Mouse (Mus musculus) mouse embryonic stem cell (cell line): ENCODE measurements around the gene Slc25a23.

Experiments
- in situ Hi-C, 2 experiments: fragments of 300-500 bp; cut with MboI; formaldehyde crosslinking; loops; 1 replicate in 1 of 2; 3 replicates in 1 of 2; pipeline ENCODE4 v1.14.3; 2019 to 2020; ENCODE audit warnings: low sequenced_read_pairs in 2 of 2, low pct_unique_long_range_greater_than_20kb in 1 of 2, mixed read lengths in 1 of 2; ENCODE audit not compliant: unreplicated experiment in 1 of 2

Gene Slc25a23

DNA sequence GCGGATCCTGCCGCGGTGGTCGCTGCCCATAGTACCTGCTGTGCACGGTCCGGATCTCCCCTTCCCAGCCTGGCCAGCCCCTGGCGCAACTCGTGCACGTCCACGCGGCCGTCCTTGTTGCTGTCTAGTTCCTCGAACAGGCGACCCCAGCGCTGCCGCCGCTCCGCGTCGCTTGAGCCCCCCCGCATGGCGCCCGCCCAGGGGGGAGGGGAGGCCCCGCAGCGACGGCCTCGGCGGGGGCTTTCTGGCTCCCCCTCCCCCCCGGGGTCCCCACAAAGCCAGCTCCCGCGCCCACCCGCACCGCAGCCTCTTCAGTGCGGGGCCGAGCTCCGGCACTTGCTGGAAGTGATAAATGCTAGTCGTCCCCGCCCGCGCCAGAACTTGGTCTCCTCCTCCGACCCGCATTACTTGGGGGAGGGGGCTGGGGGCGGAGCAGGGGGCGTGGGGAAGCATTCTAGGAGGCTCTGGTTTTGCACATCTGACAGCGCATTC is at the start of gene Slc25a23:
Gene Slc25a23, minus strand, starts transcription at position 378 of the 492 bp plus-strand sequence.
- in situ Hi-C loops = loop anchor here in 1 of 2 experiments (10.0 kb wide), 1 partner anchor 105 kb away; no protein-coding TSS in a partner anchor

DNA sequence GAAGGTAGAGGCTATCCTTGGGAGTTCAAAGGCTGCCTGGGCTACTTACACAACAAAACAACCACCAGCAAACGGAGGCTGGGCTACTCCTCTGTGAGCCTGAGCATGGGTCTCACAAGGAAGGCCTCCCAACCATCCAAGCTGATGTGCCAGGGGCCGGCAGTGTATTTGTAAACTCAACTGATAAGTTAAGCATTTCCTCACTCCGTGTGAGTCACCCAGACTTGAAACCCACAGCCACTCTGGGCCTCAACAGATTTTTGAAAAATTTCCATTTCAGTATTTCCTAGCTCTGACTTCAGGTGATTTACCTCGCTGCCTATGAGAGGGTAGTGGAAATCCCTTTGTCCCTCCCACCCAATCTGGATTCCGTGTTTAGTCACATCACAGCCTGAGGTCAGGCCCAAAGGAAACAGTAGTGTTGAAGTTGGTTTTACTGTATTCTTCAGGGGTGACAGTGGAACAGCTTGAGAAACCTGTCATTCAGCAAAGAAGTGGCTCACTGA is 49.1 kb upstream of the Slc25a23 start:
- in situ Hi-C loops = no loop called here

DNA sequence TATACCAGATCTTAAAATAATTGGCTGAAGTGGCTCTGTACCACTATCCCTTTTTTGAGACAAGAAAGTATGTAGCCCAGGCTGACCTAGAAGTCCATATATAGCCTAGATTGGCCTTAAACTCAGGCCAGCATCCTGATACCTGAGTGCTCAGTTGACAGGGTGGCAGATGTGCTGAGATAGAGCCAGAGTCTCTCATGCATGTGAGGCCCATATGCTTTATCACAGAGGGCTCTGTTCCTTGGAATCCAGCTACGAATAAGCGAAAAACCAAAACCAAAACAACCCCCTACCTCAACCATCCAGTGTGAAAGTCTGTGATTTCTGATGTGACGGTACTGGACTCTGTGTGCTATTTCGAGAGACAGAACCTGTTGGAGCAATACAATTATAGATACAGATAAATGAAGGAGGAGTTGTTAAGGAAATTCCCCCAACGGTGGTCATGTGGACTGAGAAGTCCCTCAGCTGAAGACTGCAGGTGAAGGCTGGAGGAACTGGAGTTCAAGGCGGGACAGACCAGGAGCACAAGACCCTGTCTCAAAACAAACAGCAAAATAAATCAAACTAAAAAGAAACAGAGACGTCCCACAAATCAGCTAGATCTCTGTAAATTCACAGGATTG is 48.5 kb upstream of the Slc25a23 start:
- in situ Hi-C loops = no loop called here

GRCm38 (mm10) chr17:57107064-57107463 is 47.4 kb upstream of the Slc25a23 start:
- in situ Hi-C loops = no loop called here

DNA sequence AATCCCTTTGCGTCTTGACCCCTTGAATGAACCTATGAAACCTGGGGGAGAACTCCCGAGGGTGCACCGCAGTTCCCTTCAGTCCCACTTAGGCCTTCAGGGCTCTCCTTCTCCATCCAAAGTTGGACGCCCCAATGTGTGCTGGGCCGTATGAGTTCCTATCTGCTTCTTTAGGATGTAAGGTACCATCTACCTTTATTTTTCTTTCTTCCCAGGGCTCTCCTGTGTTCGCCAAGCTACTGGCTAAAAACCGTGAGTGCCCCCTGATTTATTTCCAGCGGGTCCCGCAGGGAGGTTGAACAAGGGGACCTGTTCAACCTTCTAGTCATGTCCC is 46.3 kb upstream of the Slc25a23 start:
- in situ Hi-C loops = no loop called here

DNA sequence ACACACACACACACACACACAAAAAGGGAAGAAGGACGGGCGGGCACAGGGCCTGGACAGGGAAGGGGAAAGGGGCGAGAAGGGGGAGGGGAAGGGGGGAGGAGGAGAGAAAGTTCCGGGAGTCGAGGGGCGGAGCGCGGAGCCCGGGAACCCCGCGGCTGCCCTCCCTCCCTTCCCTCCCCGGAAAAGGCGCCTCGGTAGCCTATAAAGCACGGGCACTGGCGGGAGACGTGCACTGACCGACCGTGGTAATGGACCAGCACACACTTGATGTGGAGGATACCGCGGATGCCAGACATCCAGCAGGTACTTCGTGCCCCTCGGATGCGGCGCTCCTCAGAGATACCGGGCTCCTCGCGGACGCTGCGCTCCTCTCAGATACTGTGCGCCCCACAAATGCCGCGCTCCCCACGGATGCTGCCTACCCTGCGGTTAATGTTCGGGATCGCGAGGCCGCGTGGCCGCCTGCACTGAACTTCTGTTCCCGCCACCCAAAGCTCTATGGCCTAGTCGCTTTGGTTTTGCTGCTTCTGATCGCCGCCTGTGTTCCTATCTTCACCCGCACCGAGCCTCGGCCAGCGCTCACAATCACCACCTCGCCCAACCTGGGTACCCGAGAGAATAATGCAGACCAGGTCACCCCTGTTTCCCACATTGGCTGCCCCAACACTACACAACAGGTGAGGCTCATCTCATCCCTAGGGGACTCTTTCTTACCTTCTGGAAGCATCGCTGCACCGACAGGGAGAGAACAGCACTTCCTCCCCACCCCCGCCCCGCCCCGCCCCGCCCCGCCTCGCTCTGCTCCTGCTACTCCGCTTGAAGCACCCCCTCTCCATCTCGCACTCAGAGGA is 45.7 kb upstream of the Slc25a23 start, which contains the start of gene Tnfsf9:
Gene Tnfsf9, plus strand, starts transcription at position 145 of the 854 bp plus-strand sequence.
- in situ Hi-C loops = no loop called here

DNA sequence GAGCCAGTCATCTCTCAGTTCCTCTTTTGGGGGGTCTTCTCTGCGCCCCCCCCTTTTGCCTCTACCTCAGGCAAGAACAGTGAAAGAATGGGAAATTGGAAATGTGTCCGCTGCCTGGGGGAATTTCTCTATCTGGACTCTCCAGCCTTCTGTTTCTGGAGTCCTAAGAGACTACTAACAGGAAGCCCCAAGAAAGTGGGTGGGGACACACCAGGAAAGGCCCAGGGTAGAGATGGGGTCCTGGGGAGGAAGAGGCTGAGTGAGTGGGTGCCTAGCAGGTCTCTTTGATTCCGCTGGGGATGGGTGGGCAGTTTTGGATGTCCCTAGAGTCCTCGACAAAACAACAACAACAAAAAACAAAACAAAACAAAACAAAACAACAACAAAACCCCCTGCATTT is 44.8 kb upstream of the Slc25a23 start:
- in situ Hi-C loops = no loop called here

DNA sequence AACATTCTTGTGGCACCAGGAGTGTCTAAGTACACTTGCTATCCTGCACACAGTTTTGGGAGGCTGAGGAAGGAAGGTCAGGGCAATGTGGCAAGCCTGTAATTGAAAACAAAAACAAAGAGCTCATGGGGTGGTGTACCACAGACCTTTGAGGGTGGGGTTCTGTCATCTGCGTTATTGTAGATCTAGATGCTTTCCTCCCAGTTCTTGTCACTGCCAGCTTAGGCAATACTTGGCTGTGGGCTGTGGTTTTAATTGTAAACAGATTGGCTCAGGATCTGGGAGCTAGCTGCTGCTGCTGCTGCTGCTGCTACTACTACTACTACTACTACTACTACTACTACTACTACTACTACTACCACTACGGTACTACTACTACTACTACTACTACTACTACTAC is 42.6 kb upstream of the Slc25a23 start:
- in situ Hi-C loops = no loop called here

- in situ Hi-C loops = loop anchor here (10.0 kb wide), 2 partner anchors 65 to 235 kb away; no protein-coding TSS in a partner anchor
Measured at GRCm38 (mm10) chr17:57099629-57100325, 40.1 kb upstream of the Slc25a23 start.

GRCm38 (mm10) chr17:57098321-57098720 is 38.7 kb upstream of the Slc25a23 start:
- in situ Hi-C loops = loop anchor here (10.0 kb wide), 2 partner anchors 66 to 236 kb away; no protein-coding TSS in a partner anchor

- in situ Hi-C loops = loop anchor here (10.0 kb wide), 2 partner anchors 68 to 238 kb away; no protein-coding TSS in a partner anchor
Measured at GRCm38 (mm10) chr17:57096623-57096920, 36.9 kb upstream of the Slc25a23 start.

DNA sequence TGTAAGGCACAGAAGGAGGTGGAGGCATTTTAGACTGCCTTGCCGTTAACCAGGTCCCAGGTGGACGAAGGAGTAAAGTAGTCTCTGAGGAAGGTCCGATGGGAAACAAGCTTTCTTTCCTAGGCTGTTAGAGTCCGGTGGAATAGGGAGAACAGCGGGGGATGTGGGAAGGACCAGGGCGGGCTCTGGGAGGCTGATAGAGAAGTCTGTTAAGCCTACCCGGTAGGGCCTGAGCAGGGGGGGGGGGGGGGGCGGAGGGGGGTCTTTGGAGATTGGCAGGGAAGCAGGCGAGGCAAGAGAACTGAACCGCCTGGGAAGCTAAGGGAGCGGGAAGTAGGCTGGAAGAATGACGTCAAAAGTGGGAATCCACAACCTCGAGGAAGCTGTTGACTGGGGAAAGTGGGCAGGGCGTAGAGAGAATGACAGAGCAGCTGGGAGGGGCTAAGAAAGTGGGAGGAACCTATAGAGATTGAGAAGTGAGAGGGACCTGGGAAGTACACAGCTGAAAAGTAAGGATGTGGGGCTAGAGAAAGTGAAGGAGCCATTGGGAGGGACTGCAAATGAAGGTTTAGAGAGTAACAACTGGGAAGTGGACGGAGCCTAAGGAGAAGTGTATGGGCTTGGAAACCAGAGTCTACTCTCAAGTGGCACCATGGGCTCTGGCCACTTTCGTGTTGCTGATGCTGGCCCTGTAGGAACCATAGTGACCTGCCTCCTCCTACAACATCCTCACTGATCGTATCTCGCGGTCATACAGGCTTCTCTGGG is 36.4 kb upstream of the Slc25a23 start:
- in situ Hi-C loops = loop anchor here (10.0 kb wide), 2 partner anchors 69 to 239 kb away; no protein-coding TSS in a partner anchor

- in situ Hi-C loops = loop anchor here (10.0 kb wide), 2 partner anchors 71 to 241 kb away; no protein-coding TSS in a partner anchor
Measured at GRCm38 (mm10) chr17:57094222-57094621, 34.6 kb upstream of the Slc25a23 start.

DNA sequence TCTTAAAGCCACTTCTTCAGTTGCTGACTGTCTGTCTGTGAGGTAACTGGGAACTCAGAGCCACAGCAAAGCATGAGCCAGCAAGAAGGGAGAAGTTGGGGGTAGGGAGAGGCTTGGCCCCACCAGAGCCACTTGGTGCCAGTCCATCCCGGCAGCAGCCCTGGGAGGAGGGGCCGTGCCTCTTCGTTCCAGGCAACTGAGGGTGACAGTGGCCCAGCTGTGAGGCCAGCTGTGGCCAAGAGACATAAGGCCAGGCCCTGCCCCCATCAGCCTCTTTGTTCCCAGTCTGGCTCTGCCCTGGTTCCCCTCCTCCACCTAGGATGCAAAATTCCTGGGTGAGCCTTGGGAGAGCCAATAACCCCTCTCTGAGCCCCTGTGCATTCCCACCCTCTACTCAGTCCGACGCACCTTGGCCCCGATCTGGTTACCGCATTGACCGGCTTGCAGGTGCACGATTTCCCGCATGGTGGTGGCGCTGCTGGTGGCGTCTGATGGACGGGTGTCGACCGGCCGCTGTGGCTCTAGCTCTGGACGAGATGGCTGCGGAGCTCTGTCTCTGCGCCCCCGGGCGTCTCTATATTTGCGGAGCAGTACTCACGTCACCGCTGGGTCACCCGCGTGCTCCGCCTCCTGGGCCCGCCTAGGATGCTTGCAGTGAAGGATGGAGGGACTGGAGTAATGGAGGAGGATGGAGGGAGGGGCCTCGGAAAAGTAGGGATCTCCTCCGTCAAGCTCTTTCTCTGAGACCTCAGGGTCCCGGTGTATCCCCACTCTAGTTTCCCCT is 27.6 kb upstream of the Slc25a23 start, which contains the start of gene Tubb4a:
Gene Tubb4a, minus strand, starts transcription at position 734 of the 784 bp plus-strand sequence.
- in situ Hi-C loops = no loop called here

DNA sequence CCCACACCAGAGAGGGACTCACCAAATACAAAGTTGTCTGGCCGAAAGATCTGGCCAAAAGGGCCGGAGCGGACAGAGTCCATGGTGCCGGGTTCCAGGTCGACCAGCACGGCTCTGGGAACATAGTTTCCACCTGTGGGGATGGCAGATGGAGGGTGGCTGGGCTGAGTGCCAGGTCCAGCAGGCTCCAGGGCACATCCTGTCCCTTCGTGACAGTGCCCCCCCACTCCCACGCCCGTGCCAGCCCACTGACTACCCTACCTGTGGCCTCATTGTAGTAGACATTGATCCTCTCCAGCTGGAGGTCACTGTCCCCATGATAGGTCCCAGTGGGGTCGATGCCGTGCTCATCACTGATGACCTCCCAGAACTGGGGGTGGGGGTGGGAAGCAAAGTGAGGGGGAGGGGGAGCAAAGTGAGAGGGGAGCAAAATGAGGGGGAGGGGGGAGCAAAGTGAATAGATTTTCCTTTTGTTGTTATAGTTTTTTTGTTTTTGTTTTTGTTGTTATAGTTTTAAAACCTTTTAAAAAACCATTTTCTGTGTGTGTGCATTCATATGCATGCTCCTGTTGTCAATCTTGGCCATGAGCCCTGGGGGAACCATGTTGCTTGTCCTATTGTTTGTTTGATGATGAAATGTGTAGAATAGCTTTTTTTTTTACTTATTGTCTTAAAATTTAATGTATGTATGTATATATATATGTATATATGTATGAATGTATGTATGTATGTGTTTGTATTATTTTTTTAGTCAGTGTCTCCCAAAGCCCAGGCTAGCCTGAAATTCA is 26.5 kb upstream of the Slc25a23 start:
- in situ Hi-C loops = no loop called here

GRCm38 (mm10) chr17:57082481-57082880 is 22.8 kb upstream of the Slc25a23 start:
- in situ Hi-C loops = no loop called here
